Mouse (Mus musculus) midbrain, embryonic 14.5 days (tissue): Measurements from ENCODE around the gene Tmem132a. TPM values are rescaled to one million over a fixed set of nuclear protein-coding genes. Genes with fewer than 3 reads are reported as not detected.
A peak's percentile ranks its signal among the peaks of the same experiment; 100 is the strongest.

Experiments used
- ATAC-seq: fragments of 200-750 bp; cut with Nextera tagmentation; 2 replicates; pipeline ENCODE4 v1.8.0; 2017; ENCODE audit warnings: moderate number of reproducible peaks, moderate library complexity; ENCODE audit not compliant: low FRiP score, low TSS enrichment
- DNase-seq: peaks from one replicate; pipeline ENCODE4 v3.0.0-alpha.2; 2015
- H3K27ac ChIP-seq: fragments of 300-500 bp; sonication (generic); replicated peaks from 2 replicates; pipeline ENCODE4 v1.5.1; 2014; ENCODE audit warnings: mild to moderate bottlenecking, low read depth, low read length, moderate library complexity
- H3K27me3 ChIP-seq: fragments of 300-500 bp; sonication (generic); 2 replicates; pipeline ENCODE4 v1.6.1; 2014; ENCODE audit warnings: low read length, control low read depth, mixed read lengths; ENCODE audit not compliant: control insufficient read depth, insufficient read depth
- H3K36me3 ChIP-seq: fragments of 300-500 bp; sonication (generic); 2 replicates; pipeline ENCODE4 v1.6.1; 2014; ENCODE audit warnings: low read length, control low read depth; ENCODE audit not compliant: control insufficient read depth, insufficient read depth
- H3K4me1 ChIP-seq: fragments of 300-500 bp; sonication (generic); 2 replicates; pipeline ENCODE4 v1.6.1; 2014; ENCODE audit warnings: mild to moderate bottlenecking, antibody characterized with exemption, low read length, control low read depth; ENCODE audit not compliant: control insufficient read depth, insufficient read depth
- H3K4me2 ChIP-seq: fragments of 300-500 bp; sonication (generic); 2 replicates; pipeline ENCODE4 v1.6.1; 2014; ENCODE audit warnings: mild to moderate bottlenecking, low read length, moderate library complexity
- H3K4me3 ChIP-seq: fragments of 300-500 bp; sonication (generic); replicated peaks from 2 replicates; pipeline ENCODE4 v1.5.1; 2014; ENCODE audit warnings: low read depth, low read length
- H3K9ac ChIP-seq: fragments of 300-500 bp; sonication (generic); replicated peaks from 2 replicates; pipeline ENCODE4 v1.6.1; 2014; ENCODE audit warnings: mild to moderate bottlenecking, low read length, moderate library complexity
- H3K9me3 ChIP-seq: fragments of 300-500 bp; sonication (generic); 2 replicates; pipeline ENCODE4 v1.6.1; 2016; ENCODE audit warnings: low read length, control low read depth, mixed read lengths; ENCODE audit not compliant: control insufficient read depth
- WGBS: fragments of 180-500 bp; shearing (Covaris S2); extraction: QIAGEN DNeasy Blood & Tissue Kit; methylation state at CpG from one replicate; pipeline ENCODE4 v1.1.7; 2014; 5-methylcytosine and 5-hydroxymethylcytosine counted together
- polyA plus RNA-seq: library from polyadenylated mRNA; unstranded; fragments of >200 nt; fragmentation: Nextera tagmentation; extraction: Ambion mirVana; gene quantifications from 2 replicates; pipeline ENCODE4 v1.2.1, GENCODE M21; 2014

The Tmem132a gene
- polyA plus RNA-seq, 1 experiment from 2014 or later, result 183 TPM

DNA sequence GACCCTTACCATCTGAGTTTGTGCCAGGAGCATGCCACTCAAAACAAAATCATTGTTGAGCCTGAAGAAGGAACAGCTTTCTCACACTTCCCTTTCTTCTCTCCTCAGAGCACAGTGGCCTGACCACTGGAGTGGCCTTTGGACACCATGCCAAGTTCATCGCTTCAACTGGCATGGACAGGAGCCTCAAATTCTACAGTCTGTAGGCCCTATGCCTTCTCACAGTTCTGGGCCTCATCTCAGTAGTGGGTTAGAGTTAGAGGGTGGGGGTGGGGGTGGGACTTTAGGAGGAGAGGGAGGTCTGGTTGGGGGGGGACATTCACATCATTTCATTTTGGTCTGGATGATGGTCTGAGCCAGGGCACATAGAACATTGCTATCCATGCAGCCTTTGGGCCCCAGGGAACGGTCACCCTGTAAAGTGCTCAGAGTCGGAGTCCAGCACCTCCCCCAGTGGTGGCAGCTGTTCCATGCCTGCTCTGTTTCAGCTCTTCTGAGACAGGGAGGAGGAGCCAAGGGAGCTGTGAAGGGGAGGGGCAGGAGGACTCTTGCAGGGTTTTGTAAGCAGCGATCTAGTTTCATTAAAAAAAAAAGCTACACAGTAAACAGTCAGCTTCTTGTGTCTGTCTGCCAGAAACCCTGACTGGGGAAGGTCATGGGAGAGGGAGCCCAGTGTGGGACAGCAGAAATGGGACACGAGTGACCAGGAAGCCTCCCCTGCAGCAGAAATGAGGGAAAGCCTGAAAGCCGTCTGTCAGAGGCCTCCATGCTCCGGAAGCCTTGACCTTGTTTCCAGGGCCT lies 35.4 kb upstream of the Tmem132a start:
- Histone ChIP-seq H3K27ac (no peak overlapping the region), H3K27me3 (no peaks in the 10 kb centered on the region), H3K9ac (no peak overlapping the region), H3K36me3 (peaks cover 76% of the 10 kb centered on the region), H3K4me2 (no peak overlapping the region), H3K4me1 (no peaks in the 10 kb centered on the region), H3K4me3 (no peak overlapping the region), H3K9me3 (no peaks in the 10 kb centered on the region)
- ATAC-seq (no peak), DNase-seq (no peak)
- WGBS, result 70% methylated on average over 7 of the region's 7 CpGs

DNA sequence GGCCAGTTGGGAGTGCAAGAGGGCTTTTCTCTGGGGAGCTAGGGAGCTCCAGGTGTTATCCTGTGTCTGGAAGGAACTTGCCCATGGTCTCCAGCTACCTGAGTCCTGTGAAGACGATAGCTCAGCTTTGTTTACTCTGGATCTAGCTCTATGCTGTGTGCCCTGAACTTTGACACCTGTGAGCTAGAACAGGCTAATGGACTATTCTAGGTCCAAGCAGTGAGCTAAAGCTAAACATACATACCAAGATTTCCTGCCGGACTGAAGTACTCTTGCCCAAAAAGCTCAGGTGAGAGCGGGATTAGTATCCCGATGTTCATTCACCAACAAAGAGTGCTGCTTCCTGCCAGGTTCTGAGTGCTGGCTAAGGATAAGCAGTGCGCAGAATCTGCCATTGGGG lies 34.8 kb upstream of the Tmem132a start:
- H3K27ac ChIP-seq, result no peak overlapping the region
- H3K4me3 ChIP-seq, result no peak overlapping the region
- no peaks in the 10 kb centered on the region for H3K4me1 ChIP-seq
- WGBS, result 92% methylated on average over 5 of the region's 5 CpGs
- ATAC-seq (no peak), DNase-seq (no peak)
- H3K9me3 ChIP-seq, result no peaks in the 10 kb centered on the region
- H3K4me2 ChIP-seq, result no peak overlapping the region
- H3K27me3 ChIP-seq, result no peaks in the 10 kb centered on the region
- no peak overlapping the region for H3K9ac ChIP-seq
- H3K36me3 ChIP-seq, result peaks cover 83% of the 10 kb centered on the region

DNA sequence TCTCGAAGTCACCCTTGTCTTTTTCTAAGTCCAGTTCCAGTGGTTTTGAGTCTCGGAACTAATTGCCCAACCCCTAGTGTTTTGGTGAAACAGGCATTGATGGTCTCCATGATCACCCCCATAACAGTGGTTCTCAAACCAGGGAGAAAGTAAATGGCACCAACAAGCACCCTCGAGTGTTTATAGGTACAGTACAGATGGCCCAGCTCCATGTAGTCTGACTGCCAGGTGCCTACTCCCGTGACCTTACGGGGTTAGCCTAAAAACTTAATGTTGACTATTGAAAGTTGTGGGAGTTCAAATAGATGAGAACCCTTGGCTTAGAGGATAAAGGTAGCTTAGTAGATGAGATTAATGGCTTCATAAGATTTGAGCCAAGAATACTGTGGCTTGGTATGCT lies 31.3 kb upstream of the Tmem132a start:
- H3K4me3 ChIP-seq, result no peak overlapping the region
- H3K27me3 ChIP-seq, result no peaks in the 10 kb centered on the region
- WGBS, result 94% methylated on average over 5 of the region's 5 CpGs
- H3K36me3 ChIP-seq, result peaks cover 84% of the 10 kb centered on the region
- no peak overlapping the region for H3K27ac ChIP-seq
- H3K9me3 ChIP-seq, result no peaks in the 10 kb centered on the region
- DNase-seq, result no peak
- no peak for ATAC-seq
- peaks cover 9% of the 10 kb centered on the region for H3K4me1 ChIP-seq
- H3K4me2 ChIP-seq, result no peak overlapping the region
- no peak overlapping the region for H3K9ac ChIP-seq

DNA sequence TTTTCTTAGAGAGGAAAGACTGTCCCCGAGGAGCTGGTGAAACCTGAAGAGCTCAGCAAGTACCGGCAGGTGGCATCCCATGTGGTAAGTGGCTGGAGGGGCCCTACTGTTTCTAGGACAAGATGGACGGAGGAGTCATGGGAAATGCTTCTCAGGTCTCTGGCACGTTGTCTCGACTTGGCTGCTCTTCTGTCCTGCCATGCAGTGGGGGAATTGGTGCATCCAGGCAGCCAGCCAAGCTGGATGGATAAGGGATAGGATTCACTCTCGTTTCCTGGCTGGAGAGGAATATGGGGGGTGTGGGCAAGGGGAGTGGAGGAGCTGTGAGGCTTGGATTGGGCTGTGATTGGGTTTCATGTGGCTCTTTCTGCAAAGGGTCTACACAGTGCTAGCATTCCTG lies 30.6 kb upstream of the Tmem132a start:
- Histone ChIP-seq H3K27ac (no peak overlapping the region), H3K4me2 (no peak overlapping the region), H3K9ac (no peak overlapping the region), H3K36me3 (peaks cover 77% of the 10 kb centered on the region), H3K4me1 (peaks cover 12% of the 10 kb centered on the region), H3K27me3 (no peaks in the 10 kb centered on the region), H3K9me3 (no peaks in the 10 kb centered on the region), H3K4me3 (no peak overlapping the region)
- ATAC-seq (no peak), DNase-seq (no peak)
- WGBS, result 91% methylated on average over 6 of the region's 6 CpGs

DNA sequence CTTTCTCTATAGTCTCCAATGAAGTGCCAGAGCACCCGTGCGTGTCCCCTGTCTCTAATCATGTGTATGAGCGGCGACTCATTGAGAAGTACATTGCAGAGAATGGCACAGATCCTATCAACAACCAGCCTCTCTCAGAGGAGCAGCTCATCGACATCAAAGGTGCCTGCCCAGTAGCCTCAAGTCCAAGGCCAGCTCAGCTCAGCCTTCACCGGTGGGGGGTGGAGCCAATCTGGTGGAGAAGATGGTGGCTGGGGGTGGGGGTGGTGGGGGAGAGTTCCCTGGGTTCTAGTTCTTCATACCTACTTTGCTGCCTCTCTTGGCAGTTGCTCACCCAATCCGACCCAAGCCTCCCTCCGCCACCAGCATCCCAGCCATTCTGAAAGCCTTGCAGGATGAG lies 27.8 kb upstream of the Tmem132a start:
- H3K4me1 ChIP-seq, result peaks cover 12% of the 10 kb centered on the region
- no peaks in the 10 kb centered on the region for H3K27me3 ChIP-seq
- H3K4me2 ChIP-seq, result no peak overlapping the region
- peaks cover 49% of the 10 kb centered on the region for H3K36me3 ChIP-seq
- no peaks in the 10 kb centered on the region for H3K9me3 ChIP-seq
- H3K27ac ChIP-seq, result no peak overlapping the region
- no peak overlapping the region for H3K9ac ChIP-seq
- H3K4me3 ChIP-seq, result no peak overlapping the region
- no peak for DNase-seq
- 92% methylated on average over 8 of the region's 8 CpGs for WGBS
- no peak for ATAC-seq

DNA sequence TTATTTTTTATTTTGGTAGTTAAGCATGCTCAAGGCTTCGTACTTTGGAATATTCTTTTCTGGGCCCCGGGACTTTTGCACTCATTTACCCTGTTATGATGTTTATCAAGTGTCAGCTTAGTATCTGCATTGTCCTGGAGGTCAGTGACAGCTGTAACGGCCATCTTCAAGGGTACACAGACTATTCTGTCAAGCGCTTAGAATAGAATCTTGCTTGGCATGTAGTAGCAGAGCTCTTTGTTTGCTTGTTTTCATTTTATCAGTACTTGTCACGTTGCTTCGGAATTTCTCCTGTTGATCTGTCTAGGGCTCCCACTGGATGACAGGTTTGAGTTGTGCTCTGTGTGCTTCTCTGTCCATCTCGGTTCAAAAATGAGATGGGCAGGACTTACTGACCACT lies 27.1 kb upstream of the Tmem132a start:
- Histone ChIP-seq H3K9ac (no peak overlapping the region), H3K4me1 (peaks cover 12% of the 10 kb centered on the region), H3K9me3 (no peaks in the 10 kb centered on the region), H3K4me2 (peak overlapping the region; percentile 92), H3K4me3 (peak overlapping the region; percentile 85; the same call in 1 of the 2 replicates), H3K27me3 (no peaks in the 10 kb centered on the region), H3K27ac (no peak overlapping the region), H3K36me3 (peaks cover 42% of the 10 kb centered on the region)
- no peak for ATAC-seq
- DNase-seq, result no peak
- 88% methylated on average over 7 of the region's 7 CpGs for WGBS

DNA sequence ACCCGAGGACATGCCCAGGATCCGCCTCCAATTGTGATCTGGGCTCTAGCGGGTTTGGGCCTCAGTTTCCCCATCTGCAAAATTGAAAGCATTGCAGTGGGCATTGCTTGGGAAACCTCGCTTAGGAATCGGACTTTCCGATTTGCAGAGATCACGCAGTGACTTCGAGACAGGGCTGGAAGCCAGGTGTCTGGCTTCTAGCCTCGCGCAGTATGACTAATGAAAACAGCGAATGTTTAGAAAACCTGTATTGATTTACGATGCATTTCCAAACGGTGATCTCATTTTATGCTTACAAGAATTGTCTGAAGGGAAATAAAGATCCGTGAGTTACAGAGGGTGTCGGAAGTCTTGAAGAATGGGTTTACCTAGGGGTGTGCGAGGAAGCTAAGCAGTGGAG lies 26.0 kb upstream of the Tmem132a start:
- H3K4me3 ChIP-seq, result peak overlapping the region; percentile 85
- peaks cover 31% of the 10 kb centered on the region for H3K36me3 ChIP-seq
- peak overlapping the region; percentile 85 for H3K9ac ChIP-seq
- no peaks in the 10 kb centered on the region for H3K9me3 ChIP-seq
- H3K27ac ChIP-seq, result peak overlapping the region; percentile 89
- H3K4me1 ChIP-seq, result peaks cover 12% of the 10 kb centered on the region
- no peaks in the 10 kb centered on the region for H3K27me3 ChIP-seq
- no peak for ATAC-seq
- DNase-seq, result no peak
- H3K4me2 ChIP-seq, result peak overlapping the region; percentile 92
- WGBS, result 3% methylated on average over 16 of the region's 16 CpGs

DNA sequence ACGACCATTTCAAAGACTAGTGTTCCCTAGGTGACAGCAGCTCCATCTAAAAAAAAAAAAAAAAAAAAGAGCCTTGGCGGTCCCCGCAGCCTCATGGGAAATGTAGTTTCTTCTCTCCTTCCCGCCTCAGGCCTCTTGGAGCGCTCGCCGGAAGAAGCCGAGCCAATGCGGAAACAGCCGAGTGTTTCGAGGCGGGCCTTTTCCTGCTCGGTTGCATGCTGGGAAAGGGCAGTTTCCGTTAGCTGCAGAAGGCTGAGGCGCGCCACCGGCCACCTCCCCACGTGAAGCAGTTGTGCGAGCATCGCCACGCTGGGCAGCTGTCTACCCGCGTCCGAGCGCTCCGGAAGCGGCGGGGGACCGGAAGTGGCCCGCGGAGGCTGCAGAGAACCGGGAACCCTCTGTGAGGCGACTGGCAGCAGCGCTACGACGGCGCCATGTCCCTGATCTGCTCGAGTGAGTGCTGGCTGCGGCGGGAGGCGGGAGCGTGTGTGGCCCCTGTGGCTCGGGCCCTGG lies 25.3 kb upstream of the Tmem132a start, which contains the start of gene Prpf19:
Gene Prpf19, plus strand, starts transcription at position 216 of the 513 bp plus-strand sequence.
- Histone ChIP-seq H3K4me2 (peak within 1 kb of the TSS; percentile 92), H3K9me3 (no peaks in the 10 kb centered on the region), H3K4me1 (peaks cover 12% of the 10 kb centered on the region), H3K36me3 (peaks cover 24% of the 10 kb centered on the region), H3K27ac (peak within 1 kb of the TSS; percentile 89), H3K9ac (peak within 1 kb of the TSS; percentile 85), H3K27me3 (no peaks in the 10 kb centered on the region), H3K4me3 (peak within 1 kb of the TSS; percentile 85)
- under 1% methylated on average over 43 of the region's 43 CpGs for WGBS
- ATAC-seq (peak; percentile 96), DNase-seq (peak; percentile 99)

DNA sequence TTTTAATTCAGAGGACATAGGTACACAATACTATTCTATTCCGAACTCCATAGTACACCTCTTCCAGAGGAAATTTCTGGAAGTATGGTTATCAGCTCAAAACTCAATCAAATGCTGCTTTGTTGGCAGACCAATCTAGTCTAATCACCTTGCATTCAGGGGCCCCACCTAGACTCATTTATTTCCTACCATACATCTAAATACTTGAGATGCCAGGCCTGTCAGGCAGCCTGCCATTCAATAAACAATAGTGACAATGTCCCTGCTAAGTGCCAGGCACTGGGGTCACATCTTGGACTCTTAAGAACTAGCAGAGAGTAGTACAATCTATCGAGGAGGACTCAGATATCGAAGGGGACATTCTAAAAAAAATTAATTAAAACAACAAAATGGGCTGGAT lies 22.5 kb upstream of the Tmem132a start:
- no peak for ATAC-seq
- 89% methylated on average over 3 of the region's 3 CpGs for WGBS

More for the DNA sequence above, 22.5 kb upstream of the Tmem132a start:
- no peak overlapping the region for H3K4me3 ChIP-seq
- no peaks in the 10 kb centered on the region for H3K36me3 ChIP-seq
- H3K27me3 ChIP-seq, result no peaks in the 10 kb centered on the region
- H3K4me1 ChIP-seq, result peaks cover 12% of the 10 kb centered on the region
- no peaks in the 10 kb centered on the region for H3K9me3 ChIP-seq
- no peak for DNase-seq
- no peak overlapping the region for H3K9ac ChIP-seq
- no peak overlapping the region for H3K27ac ChIP-seq
- no peak overlapping the region for H3K4me2 ChIP-seq
